Mouse (Mus musculus) midbrain, embryonic 14.5 days (tissue): Measurements from ENCODE around the gene Spata1. TPM values are rescaled to one million over a fixed set of nuclear protein-coding genes. Genes with fewer than 3 reads are reported as not detected.

Source experiments
- ATAC-seq: fragments of 200-750 bp; cut with Nextera tagmentation; 2 replicates; pipeline ENCODE4 v1.8.0; 2017; ENCODE audit warnings: moderate number of reproducible peaks, moderate library complexity; ENCODE audit not compliant: low FRiP score, low TSS enrichment
- DNase-seq: peaks from one replicate; pipeline ENCODE4 v3.0.0-alpha.2; 2015
- H3K27ac ChIP-seq: fragments of 300-500 bp; sonication (generic); replicated peaks from 2 replicates; pipeline ENCODE4 v1.5.1; 2014; ENCODE audit warnings: mild to moderate bottlenecking, low read depth, low read length, moderate library complexity
- H3K27me3 ChIP-seq: fragments of 300-500 bp; sonication (generic); 2 replicates; pipeline ENCODE4 v1.6.1; 2014; ENCODE audit warnings: low read length, control low read depth, mixed read lengths; ENCODE audit not compliant: control insufficient read depth, insufficient read depth
- H3K36me3 ChIP-seq: fragments of 300-500 bp; sonication (generic); 2 replicates; pipeline ENCODE4 v1.6.1; 2014; ENCODE audit warnings: low read length, control low read depth; ENCODE audit not compliant: control insufficient read depth, insufficient read depth
- H3K4me1 ChIP-seq: fragments of 300-500 bp; sonication (generic); 2 replicates; pipeline ENCODE4 v1.6.1; 2014; ENCODE audit warnings: mild to moderate bottlenecking, antibody characterized with exemption, low read length, control low read depth; ENCODE audit not compliant: control insufficient read depth, insufficient read depth
- H3K4me2 ChIP-seq: fragments of 300-500 bp; sonication (generic); 2 replicates; pipeline ENCODE4 v1.6.1; 2014; ENCODE audit warnings: mild to moderate bottlenecking, low read length, moderate library complexity
- H3K4me3 ChIP-seq: fragments of 300-500 bp; sonication (generic); replicated peaks from 2 replicates; pipeline ENCODE4 v1.5.1; 2014; ENCODE audit warnings: low read depth, low read length
- H3K9ac ChIP-seq: fragments of 300-500 bp; sonication (generic); replicated peaks from 2 replicates; pipeline ENCODE4 v1.6.1; 2014; ENCODE audit warnings: mild to moderate bottlenecking, low read length, moderate library complexity
- H3K9me3 ChIP-seq: fragments of 300-500 bp; sonication (generic); 2 replicates; pipeline ENCODE4 v1.6.1; 2016; ENCODE audit warnings: low read length, control low read depth, mixed read lengths; ENCODE audit not compliant: control insufficient read depth
- WGBS: fragments of 180-500 bp; shearing (Covaris S2); extraction: QIAGEN DNeasy Blood & Tissue Kit; methylation state at CpG from one replicate; pipeline ENCODE4 v1.1.7; 2014; 5-methylcytosine and 5-hydroxymethylcytosine counted together
- polyA plus RNA-seq: library from polyadenylated mRNA; unstranded; fragments of >200 nt; fragmentation: Nextera tagmentation; extraction: Ambion mirVana; gene quantifications from 2 replicates; pipeline ENCODE4 v1.2.1, GENCODE M21; 2014

Gene Spata1
- polyA plus RNA-seq, 1 experiment from 2014 or later, result 4.6 TPM

DNA sequence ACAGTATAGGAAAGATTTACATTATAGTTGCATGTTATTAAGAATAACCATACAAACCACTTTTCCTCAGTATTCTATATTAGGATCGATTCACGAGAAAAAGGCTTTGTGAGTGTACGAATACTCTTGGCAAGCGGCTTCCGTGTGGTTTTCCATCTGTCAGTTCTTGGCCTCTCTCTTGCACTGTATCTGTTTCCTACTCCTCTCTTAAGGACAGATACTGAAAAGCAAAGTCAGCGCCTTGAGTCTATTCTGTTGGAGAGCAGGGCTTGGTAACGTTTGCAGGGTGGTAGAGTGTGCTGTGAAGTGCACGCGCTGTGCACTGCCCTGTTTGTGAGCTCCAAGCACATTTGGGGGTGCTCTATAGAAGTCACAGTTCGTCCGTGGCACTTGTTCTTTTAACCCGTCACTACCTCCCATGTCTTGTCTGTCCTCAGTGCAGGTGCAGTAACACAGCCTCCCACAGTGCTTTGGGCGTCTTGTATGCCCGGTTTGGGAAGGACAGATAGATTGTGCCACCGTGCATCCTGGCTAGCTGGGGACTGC lies 79.5 kb downstream of the Spata1 start:
- Histone ChIP-seq H3K4me1 (peaks cover 3% of the 10 kb centered on the region; the same call in 1 of the 2 replicates), H3K9me3 (no peaks in the 10 kb centered on the region), H3K9ac (no peak overlapping the region), H3K4me3 (no peak overlapping the region), H3K36me3 (peaks cover 50% of the 10 kb centered on the region), H3K4me2 (no peak overlapping the region), H3K27me3 (no peaks in the 10 kb centered on the region), H3K27ac (no peak overlapping the region)
- WGBS, result 95% methylated on average over 15 of the region's 15 CpGs
- DNase-seq, result no peak
- ATAC-seq, result no peak

GRCm38 (mm10) chr3:146419534-146419933 lies 80.0 kb downstream of the Spata1 start:
- Histone ChIP-seq H3K4me1 (peaks cover 2% of the 10 kb centered on the region; the same call in 1 of the 2 replicates), H3K4me3 (no peak overlapping the region), H3K9ac (no peak overlapping the region), H3K27ac (no peak overlapping the region), H3K36me3 (peaks cover 53% of the 10 kb centered on the region), H3K27me3 (no peaks in the 10 kb centered on the region), H3K4me2 (no peak overlapping the region), H3K9me3 (no peaks in the 10 kb centered on the region)
- ATAC-seq (no peak), DNase-seq (no peak)
- WGBS, result 90% methylated on average over 9 of the region's 9 CpGs

DNA sequence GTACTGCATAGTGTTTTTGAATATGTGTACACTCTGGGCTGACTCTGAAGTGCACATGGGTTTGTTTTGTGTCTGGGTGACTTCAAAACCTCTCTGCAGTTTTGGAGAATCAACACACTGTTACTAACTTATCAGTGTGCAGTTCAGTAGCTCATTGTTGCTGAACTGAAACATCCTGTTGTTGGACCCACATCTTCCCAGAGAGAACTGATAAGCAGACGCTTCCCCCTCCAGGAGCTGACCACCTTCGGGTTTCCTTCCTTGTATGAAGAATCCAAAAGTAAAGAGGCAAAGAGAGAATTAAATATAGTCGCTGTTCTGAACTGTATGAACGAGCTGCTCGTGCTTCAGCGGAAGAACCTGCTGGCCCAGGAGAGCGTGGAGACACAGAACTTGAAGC lies 80.7 kb downstream of the Spata1 start:
- 95% methylated on average over 7 of the region's 7 CpGs for WGBS
- ATAC-seq (no peak), DNase-seq (no peak)
- no peaks in the 10 kb centered on the region for H3K9me3 ChIP-seq
- H3K27ac ChIP-seq, result no peak overlapping the region
- H3K4me2 ChIP-seq, result no peak overlapping the region
- no peak overlapping the region for H3K9ac ChIP-seq
- H3K4me1 ChIP-seq, result no peaks in the 10 kb centered on the region
- H3K27me3 ChIP-seq, result no peaks in the 10 kb centered on the region
- no peak overlapping the region for H3K4me3 ChIP-seq
- H3K36me3 ChIP-seq, result peaks cover 53% of the 10 kb centered on the region

DNA sequence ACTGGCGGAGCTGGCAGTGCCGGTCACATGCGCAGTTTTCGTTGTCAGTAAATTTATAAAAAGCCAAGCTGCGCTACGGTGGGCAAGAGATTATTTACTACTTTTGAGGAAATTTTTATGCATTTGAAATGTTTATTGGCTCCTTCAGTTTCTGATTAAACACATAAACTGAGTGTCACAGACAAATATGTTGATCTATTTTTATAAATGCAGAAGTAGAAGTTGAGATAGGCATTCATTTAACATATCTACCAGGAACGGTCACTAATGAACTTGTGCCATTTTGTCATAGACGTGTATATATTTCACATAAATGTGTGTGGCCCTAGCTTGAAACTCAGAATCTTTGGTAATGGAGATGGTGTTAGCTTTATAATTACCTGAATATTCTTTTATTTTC lies 81.7 kb downstream of the Spata1 start:
- H3K9ac ChIP-seq, result no peak overlapping the region
- no peak for DNase-seq
- H3K36me3 ChIP-seq, result peaks cover 44% of the 10 kb centered on the region
- H3K4me2 ChIP-seq, result no peak overlapping the region
- H3K4me1 ChIP-seq, result no peaks in the 10 kb centered on the region
- H3K27me3 ChIP-seq, result no peaks in the 10 kb centered on the region
- H3K27ac ChIP-seq, result no peak overlapping the region
- no peak for ATAC-seq
- H3K9me3 ChIP-seq, result no peaks in the 10 kb centered on the region
- H3K4me3 ChIP-seq, result no peak overlapping the region
- WGBS, result 97% methylated on average over 8 of the region's 8 CpGs

GRCm38 (mm10) chr3:146414555-146414954 lies 85.0 kb downstream of the Spata1 start:
- no peaks in the 10 kb centered on the region for H3K9me3 ChIP-seq
- 93% methylated on average over 12 of the region's 12 CpGs for WGBS
- H3K27me3 ChIP-seq, result no peaks in the 10 kb centered on the region
- H3K4me3 ChIP-seq, result no peak overlapping the region
- H3K9ac ChIP-seq, result no peak overlapping the region
- no peak overlapping the region for H3K27ac ChIP-seq
- no peak overlapping the region for H3K4me2 ChIP-seq
- no peaks in the 10 kb centered on the region for H3K4me1 ChIP-seq
- ATAC-seq (no peak), DNase-seq (no peak)
- peaks cover 19% of the 10 kb centered on the region for H3K36me3 ChIP-seq

DNA sequence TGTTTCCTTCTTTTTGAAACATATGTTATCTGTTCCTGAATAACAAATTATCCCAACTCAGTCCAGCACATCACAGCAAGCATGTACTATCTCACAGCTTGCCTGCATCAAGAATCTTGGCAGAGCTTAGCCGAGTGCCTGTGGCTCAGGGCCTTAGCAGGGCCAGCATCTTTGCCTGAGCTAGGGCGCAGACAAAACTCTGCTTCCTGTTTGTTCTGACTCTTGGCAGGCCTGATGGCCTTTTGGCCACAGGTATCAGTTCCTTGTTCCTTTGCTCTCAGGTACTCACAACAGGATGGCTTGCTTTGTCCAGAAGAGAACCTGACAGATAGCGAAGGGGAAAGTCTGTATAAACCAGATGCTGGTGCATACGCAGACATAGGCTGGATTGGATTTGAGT lies 85.6 kb downstream of the Spata1 start:
- no peak overlapping the region for H3K4me3 ChIP-seq
- H3K27me3 ChIP-seq, result no peaks in the 10 kb centered on the region
- no peak for ATAC-seq
- no peaks in the 10 kb centered on the region for H3K9me3 ChIP-seq
- H3K27ac ChIP-seq, result no peak overlapping the region
- no peak overlapping the region for H3K4me2 ChIP-seq
- no peak for DNase-seq
- peaks cover 13% of the 10 kb centered on the region for H3K36me3 ChIP-seq
- H3K9ac ChIP-seq, result no peak overlapping the region
- WGBS, result 93% methylated on average over 4 of the region's 4 CpGs
- no peaks in the 10 kb centered on the region for H3K4me1 ChIP-seq

DNA sequence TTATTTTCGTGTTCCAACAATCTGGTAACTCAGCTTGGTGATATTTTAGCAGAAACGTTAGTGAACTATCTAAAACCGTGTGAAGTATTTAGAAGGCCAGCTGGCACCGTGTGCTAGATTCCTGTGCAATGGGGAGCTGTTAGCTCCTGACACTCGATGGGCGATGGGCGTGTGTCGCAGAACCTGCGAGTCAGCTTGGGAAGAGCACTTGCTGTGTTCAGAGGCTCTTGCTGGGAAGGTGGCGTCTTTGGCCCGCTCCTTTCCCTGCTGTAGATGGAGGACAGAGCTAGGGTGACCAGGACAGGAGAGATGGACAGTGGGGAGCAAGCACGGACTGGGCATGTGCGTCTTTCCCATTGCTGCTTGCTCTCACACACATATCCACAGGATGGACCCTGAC lies 86.5 kb downstream of the Spata1 start:
- no peaks in the 10 kb centered on the region for H3K9me3 ChIP-seq
- no peak overlapping the region for H3K4me2 ChIP-seq
- ATAC-seq, result no peak
- 95% methylated on average over 13 of the region's 13 CpGs for WGBS
- H3K4me1 ChIP-seq, result no peaks in the 10 kb centered on the region
- no peaks in the 10 kb centered on the region for H3K27me3 ChIP-seq
- peaks cover 5% of the 10 kb centered on the region for H3K36me3 ChIP-seq
- no peak for DNase-seq
- no peak overlapping the region for H3K9ac ChIP-seq
- no peak overlapping the region for H3K27ac ChIP-seq
- H3K4me3 ChIP-seq, result no peak overlapping the region

DNA sequence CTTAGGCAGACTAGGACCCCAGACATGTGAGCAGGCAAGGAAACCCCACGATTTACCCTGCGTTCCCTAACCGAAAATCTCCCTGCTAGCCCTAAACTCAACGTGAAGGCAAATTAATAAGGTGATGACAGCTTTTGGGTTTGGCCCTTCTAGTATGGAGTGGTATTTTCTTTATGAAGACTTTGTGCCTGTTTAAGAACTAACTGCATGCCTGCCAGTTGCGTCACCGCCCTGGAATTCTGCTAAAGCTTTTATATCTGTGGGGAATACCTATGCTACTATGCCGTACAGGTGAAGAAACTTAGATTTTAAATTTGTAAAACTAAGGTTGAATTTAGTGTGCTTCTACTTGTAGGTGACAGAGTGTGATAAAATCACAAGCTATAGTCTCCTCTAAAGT lies 87.1 kb downstream of the Spata1 start:
- no peak for DNase-seq
- Histone ChIP-seq H3K9me3 (no peaks in the 10 kb centered on the region), H3K9ac (no peak overlapping the region), H3K4me3 (no peak overlapping the region), H3K4me1 (no peaks in the 10 kb centered on the region; the same call in 1 of the 2 replicates), H3K4me2 (no peak overlapping the region), H3K27ac (no peak overlapping the region), H3K27me3 (no peaks in the 10 kb centered on the region), H3K36me3 (peaks cover 3% of the 10 kb centered on the region)
- WGBS, result 97% methylated on average over 7 of the region's 7 CpGs
- no peak for ATAC-seq

- Histone ChIP-seq H3K27me3 (no peaks in the 10 kb centered on the region), H3K27ac (no peak overlapping the region), H3K4me3 (no peak overlapping the region), H3K36me3 (peaks cover 3% of the 10 kb centered on the region; the same call in 1 of the 2 replicates), H3K9ac (no peak overlapping the region), H3K4me2 (no peak overlapping the region), H3K9me3 (no peaks in the 10 kb centered on the region), H3K4me1 (peaks cover 5% of the 10 kb centered on the region)
- ATAC-seq (no peak), DNase-seq (no peak)
- 86% methylated on average over 2 of the region's 2 CpGs for whole genome bisulfite sequencing
Observed at GRCm38 (mm10) chr3:146412008-146412407, 87.5 kb downstream of the Spata1 start.
